Mouse (Mus musculus) regulatory T cell (primary cell): ENCODE results near the gene Cald1.

Experiments
- in situ Hi-C: fragments of 300-600 bp; cut with MboI, MseI; formaldehyde crosslinking; loops from one replicate; pipeline ENCODE4 v1.15.1; 2025; ENCODE audit warnings: high pct_unique_total_duplicates

Cald1 gene

DNA sequence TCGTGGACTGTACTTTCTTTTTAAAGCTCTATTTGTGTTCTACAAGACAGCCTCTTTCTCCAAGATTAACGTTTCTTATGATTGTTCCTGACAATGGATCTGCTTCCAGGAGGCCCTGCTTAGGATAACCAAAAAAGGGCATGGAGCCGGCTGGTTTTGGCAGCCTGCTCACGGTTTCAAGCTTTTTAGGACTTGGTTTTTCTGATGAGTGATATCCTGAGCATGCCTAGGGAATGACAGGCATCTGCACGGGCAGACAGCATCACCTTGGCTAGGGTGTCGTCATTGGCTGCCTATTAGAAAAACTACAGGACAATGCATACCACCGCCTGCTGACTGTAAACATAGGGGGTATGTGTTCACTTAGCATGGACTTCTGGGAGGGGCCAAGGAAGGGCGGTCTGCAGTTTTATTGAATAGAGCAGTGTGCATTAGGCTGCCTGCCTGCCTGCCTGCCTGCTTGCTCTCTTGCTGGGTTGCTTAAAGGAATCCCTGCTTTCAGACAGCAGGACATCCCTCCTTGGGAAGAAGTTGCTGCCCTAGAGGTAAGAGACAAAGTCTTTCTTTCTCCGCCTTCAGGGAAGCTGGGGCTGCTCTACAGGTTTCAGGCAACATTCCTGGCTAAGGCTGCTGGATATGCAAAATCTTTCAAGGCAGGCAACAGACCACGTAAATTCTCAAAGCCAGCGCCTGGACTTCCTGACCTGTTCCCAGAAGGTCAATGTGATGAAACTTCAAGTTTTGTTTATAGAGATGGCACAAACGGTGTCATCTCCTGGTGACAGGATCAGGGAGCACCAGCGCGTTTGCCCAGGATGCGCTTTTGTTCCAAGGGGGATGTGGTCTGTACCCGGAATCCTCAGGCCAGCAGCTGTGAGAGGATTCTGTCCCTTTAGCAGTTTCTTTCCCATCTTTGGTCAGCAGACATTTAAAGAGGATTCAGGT, at the start of gene Cald1:
Cald1 (plus strand) TSS at position 380 of the 945 bp plus-strand sequence.
- in situ Hi-C loops: no loop called here

DNA sequence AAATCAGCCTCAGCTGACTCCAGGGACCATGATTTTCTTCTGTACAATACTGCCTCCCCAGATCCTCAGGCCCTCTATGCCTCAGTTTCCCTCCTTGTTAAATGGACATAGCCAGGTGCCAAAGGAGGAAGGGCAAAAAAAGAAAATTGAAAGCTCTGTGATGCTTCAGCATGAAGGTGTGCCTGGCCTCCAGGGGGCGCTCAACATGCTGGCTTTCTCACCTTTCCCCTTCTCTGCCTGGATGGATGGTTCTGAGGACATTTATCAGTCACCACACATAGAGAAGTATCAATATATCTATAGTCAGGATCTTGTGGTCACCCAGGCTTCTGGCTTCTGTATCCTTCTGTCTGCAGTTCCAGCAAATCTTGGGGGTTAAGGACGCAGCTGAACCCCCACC, 49.3 kb upstream of the Cald1 start:
- in situ Hi-C loops: loop anchor here (5.0 kb wide), 1 partner anchor 203 kb away; no protein-coding TSS in a partner anchor

DNA sequence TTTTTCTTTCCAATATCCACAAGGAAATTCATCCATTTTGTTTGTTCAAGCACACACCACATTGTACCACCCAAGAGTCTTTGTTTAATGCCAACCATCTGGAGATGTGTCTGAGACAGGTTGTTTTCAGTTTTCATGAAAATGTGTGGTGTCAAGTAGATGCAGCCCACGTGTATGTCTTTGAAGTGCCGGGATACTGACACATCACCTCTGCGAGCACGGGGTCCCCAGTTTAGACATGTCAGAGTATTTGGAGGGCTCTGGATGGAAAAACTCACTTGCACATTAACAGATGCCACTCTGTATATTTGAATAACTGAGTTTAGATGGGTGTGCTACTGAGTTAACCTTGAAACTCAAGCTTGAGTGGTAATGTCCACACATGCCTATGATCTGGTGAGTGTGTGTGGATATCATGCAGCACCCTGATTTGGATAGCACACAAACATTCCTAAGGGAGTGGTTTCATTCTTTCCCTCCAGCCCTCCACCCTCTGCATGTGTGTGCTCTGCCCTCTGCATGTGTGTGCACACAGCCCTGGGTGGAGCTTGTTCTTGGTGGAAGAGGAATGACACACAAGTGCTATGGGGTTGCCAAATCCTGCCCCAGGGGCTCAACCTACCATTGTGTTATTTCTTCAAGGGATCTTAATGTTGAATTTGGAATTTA, 45.7 kb upstream of the Cald1 start:
- in situ Hi-C loops: no loop called here

DNA sequence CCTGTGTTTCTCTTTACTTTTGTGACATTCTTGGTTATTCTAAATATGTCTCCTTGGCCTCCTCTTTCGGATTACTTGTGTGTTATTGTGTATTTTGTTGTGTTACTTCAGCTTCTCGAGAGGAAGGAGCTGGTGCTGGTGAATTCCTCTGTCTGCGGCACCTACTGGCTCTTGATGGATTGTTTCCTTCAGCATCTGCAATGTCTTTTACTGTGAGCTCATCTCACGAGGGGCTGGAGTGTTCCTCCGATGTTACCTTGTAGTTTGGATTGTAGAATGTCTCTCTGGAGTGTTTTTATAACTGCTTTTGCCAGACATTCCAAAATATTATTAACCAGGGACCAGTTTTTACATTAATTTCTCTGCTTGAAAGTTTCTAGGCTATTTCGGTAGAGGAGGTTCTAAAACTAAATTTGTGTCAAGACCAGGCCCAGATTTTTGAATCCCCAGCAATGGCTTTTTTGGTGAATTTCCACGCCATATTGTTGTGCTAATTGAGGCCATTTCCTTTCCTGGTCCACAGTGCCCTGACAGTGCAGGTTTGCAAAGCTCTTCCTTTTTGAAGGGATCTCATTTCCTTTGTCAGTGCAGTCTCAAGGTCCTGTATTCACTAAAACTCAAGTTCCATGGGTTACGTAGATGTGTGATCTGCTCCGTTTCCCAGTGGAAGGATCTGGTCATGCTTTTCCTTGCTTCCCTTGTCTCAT, 43.9 kb upstream of the Cald1 start:
- in situ Hi-C loops: no loop called here

DNA sequence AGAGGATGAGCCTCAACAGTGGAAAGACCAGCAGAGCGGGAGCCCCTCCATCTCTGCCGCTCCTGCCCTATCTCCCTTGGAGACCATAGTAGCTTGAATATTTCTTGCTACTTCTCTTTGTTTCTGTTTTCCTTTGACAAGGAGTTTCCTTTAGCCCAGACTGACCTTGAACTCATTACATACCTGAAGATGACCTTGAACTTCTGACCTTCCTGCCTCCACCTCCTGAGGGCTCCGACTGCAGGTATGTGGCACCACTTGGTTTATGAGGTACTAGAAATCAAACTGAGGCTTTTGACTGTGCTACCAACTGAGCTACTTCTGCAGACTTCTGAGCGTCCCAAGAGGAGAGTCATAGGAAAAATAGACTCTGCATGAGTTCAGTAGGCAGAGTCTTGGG, 38.8 kb upstream of the Cald1 start:
- in situ Hi-C loops: no loop called here

DNA sequence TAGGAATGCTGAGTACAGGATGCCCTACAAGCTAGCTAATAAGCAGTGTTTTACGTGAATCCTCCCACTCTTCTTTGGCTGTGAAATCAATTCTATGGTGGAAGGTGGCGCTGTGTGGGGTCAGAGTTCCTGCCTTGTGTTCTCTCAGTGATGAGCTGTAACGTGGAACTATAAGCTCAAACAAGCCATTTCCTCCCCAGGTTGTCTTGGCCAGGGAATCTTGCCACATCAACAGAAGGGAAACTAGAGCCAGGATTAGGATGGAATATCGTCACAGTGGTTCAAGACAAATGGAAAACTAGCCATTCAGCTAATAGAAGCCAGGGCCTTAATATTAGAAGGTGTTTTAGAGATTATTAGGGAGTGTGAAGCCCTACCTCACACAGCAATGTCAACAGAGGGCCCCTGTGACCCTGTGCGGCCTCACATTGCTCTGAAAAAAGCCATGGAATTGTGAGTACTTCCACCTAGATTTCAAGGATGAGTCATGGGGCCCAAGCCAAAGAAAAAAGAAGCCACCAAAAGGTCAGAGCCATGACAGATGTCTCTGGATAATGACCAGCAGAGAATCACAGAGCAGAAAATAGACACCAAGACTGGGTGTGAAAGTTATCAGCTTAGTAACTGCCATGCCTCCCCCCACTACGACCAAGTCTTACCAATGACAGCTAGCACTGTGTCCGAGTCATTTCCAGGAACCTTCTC, 33.0 kb upstream of the Cald1 start:
- in situ Hi-C loops: no loop called here

DNA sequence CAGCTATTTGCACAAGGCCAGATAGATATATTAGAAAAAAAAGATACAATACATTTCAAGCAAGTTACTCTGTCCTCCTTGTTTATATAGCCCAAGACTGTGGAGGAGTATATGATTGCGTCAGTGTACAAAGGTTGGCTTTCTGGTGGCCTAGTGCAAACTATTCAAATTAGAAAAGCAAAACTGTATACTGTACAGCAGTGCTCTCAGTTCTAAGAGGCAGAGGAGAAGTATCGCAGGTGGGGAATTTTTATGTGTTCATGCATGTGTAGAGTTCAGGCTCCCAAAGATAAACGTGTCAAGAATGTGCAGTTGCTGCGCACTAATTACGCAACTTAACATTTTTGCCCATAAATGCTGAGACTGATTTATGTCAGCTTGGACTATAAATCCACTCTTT, 31.0 kb upstream of the Cald1 start:
- in situ Hi-C loops: no loop called here

DNA sequence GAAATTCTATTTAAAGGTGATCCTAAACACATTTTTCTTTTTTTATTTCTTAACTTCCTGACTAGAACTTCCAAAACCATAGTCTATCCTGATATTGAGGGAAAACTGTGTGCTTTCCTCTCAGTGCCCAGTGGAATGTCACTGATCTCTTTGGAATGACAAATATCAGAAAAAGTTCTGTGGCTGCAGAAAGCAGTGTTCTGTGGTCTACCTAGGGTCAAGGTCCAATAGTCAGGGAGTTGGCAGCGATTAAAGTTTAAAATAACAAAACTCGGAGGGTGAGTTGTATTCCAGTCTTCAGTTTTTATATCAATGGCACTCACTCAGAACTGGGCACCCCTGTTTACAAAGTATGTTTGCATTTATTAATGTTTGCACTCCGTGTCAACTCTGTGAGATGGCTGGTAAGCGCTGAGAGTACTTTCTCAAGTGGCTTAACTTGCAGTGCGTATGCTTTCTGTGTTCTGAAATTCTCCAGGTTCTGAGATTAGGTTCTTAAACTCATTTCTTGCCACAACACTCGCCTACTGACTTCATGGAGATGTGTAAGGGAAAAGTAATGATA, 18.7 kb upstream of the Cald1 start:
- in situ Hi-C loops: no loop called here

DNA sequence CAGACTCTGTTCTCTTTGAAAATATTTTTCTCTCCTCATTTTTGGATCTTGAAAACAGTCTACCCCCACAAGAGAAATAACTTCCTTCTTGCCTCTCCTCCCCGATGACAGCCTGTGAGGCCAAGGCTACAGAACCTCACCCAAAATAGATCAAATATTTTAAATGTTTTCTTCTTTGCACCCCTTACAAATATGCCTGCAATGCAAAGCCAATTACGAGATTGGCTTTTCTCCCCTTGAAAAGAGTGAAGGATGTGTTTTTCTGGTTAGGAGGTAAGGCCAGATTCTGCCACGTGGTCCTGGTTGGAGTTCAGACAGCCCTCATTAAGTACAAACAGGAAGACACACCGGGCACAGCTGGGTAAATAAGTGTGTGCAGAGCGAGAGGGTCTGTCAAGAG, 14.9 kb upstream of the Cald1 start:
- in situ Hi-C loops: no loop called here

DNA sequence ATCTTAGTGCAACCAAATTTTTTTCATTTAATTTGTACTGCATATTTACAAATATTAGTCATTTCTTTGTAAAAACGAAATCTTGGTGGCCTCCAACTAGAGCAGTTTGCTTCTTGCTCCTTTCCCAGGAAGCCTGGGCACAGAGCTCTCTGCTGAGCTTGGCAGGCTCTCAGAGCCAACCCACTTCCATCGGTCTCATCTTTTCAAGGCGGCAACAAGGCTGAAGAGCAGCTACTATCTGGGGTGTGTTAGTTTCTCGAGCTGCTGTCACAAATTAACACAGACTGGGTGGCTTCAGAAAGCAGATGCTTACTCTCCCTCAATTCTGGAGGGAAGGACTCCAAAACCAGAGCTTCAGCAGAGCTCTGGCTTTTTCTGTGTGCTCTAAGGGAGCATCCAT, 10.2 kb upstream of the Cald1 start:
- in situ Hi-C loops: no loop called here

DNA sequence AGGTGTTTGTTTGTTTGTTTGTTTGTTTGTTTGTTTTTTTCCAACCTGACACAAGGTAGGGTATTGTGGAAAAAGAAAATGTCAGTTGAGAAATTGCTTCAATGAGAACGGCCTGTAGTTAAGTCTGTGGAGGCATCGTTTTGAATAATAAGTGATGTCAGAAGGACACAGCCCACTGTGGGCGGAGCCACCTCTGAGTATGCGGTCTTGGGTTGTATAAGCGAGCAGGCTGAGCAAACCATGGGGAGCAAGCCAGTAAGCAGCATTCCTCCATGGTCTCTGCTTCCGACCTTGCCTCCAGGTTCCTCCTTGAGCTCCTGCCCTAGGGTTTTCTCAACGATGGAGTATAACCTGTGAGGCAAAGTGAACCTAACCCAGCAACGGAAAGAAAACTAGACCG, 7.6 kb upstream of the Cald1 start:
- in situ Hi-C loops: no loop called here

DNA sequence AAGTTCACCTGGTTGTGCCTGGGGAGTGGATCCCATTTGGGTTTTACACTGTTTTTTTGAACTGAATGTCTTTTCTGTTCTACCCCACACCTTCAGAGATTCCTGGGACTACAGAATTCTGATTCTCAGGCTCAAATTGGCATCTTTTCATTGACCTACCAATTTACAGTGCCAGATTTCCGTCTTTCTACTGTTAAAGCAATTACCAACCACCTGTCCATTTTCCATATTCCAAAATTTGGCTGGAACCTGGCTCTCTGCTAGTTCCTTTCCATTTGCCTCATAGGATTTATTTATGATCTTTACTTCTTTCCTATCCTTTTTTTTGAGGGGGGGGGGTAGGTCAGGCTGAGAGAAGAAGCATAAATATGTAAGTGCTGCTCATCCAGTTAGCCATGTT, 4.9 kb upstream of the Cald1 start:
- in situ Hi-C loops: no loop called here

DNA sequence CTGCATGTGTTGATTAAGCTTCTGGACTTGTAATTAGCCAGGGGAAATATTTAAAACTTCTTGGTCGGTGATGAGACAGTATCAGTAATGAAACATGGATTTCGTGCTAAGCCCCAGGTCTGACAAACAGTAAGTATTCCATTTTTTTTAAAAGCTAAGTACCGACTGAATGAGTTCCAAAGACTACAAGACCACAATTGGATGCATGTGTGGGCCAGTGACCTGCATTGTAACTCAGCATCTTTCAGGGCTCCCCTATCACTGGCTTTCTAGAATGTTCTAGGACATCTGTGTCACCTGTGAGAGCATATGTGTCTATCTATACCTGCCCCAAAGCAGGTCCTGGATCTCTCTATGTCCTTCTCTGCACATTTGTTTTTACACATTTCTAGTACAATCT, 984 bp upstream of the Cald1 start:
- in situ Hi-C loops: no loop called here

DNA sequence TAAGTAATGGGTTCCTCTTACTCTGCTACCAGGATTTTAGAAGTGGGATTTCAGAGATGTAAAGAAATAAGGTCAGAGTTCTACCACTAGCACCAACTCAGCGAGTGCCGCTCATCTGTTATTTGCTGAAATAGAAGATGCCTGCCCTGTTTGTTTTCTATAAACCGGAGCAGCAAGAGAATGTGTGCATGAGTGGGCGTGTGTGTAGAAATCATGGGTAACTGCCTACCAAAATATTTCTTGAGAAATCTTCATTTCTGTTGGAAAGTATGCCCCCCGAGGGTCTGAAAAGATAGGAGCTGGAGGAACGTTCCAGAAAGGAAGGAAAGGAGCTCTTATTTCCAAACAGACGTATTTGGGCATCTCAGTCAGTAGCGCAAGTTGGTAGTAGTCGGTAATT, 871 bp downstream of the Cald1 start:
- in situ Hi-C loops: no loop called here

DNA sequence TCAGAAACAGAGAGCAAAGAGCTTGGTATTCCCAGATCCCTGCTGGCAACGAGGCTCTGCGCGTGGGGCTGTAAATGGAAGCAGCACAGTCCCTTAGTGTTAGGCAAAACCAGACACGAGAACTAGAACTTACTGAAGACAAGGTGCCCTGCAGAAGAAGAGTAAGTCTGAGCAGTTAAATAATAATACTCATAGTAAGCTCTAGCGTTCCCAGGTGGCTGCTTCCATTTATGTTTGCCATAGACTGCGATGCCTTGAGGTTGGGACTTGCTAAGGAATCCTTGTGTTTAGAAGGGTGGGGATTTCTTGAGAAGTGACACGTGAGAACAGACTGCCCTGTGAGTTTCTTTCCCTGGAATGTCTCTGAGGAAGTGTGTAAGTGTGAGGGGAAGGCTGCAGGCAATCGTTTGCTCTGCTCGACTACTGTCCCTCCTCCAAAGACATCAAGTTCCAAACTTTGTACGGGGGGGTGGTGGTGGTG, 1.4 kb downstream of the Cald1 start:
- in situ Hi-C loops: no loop called here

DNA sequence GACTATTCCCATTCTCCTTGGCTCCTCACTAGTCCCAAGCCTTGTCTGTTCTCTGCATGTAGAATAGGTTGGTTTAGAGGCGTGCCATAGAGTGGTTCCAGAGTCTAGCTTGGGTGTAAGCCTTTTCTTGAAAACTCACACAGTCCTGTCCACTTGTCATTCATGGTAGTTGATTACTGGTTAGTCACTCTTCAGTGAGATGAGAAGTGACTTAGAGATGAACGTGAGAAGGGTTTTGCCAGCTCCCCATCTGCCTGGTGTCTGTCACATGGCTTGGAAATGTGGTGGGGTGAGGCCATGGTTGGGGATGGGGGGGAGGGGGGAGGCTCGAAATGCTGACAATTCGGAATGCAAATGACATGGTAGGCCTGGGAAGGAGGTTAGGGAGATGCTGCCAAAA, 2.5 kb downstream of the Cald1 start:
- in situ Hi-C loops: no loop called here

DNA sequence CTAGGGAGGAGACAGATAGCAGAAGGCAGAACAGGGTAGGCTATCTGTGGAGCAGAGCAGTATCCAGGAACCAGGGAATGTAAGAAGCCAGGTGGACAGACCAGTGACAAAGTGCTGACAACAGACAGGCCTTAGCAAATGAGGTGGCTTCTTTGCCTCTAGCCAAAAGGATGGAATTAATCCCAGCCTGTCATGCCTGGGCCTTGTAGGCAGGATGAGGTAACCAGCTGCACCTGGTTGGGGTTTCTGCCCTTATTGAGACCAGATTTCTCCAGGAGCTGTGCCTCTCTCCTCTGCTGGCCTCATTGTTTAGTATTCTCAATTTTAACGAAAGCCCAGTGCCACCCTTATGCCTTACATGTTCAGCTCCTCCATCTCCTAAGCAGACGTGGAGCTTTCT, 3.8 kb downstream of the Cald1 start:
- in situ Hi-C loops: no loop called here

DNA sequence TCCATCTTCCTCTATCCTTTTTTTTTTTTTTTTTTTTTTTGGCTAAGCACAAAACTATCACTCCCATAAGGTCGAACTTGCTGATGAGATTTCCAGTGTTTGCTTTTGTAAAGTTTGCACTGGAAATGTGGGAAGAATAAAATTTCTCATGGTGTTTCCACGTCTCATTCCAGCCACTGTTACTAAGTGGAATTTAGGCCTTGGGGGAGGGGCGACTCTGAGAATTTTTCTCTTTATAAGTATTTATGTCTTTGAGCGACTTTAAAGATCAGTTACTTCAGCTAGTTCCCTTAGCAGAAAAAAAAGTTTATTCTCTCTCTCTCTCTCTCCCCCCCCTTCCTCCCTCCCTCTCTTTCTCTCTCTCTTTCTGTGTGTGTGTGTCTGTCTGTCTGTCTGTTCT, 8.1 kb downstream of the Cald1 start:
- in situ Hi-C loops: no loop called here

DNA sequence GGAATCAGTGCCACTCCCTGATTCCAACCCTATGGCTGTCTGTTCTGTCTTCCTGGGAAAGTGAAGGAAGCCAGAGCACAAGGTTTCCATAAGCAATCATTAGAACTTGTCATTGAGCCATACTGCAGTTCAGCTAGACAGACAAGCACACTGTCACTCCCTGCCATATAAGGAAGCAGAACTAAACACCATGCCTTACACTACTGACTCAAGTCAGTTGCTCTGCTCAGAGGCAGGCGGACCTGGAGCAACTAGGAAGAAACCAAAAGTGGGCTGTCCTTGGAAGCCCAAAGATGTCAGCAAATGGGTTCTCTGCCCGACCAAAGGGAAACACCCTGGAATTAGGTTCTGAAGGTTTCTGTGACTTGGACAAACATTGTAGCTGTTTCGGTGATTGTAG, 10.3 kb downstream of the Cald1 start:
- in situ Hi-C loops: no loop called here

DNA sequence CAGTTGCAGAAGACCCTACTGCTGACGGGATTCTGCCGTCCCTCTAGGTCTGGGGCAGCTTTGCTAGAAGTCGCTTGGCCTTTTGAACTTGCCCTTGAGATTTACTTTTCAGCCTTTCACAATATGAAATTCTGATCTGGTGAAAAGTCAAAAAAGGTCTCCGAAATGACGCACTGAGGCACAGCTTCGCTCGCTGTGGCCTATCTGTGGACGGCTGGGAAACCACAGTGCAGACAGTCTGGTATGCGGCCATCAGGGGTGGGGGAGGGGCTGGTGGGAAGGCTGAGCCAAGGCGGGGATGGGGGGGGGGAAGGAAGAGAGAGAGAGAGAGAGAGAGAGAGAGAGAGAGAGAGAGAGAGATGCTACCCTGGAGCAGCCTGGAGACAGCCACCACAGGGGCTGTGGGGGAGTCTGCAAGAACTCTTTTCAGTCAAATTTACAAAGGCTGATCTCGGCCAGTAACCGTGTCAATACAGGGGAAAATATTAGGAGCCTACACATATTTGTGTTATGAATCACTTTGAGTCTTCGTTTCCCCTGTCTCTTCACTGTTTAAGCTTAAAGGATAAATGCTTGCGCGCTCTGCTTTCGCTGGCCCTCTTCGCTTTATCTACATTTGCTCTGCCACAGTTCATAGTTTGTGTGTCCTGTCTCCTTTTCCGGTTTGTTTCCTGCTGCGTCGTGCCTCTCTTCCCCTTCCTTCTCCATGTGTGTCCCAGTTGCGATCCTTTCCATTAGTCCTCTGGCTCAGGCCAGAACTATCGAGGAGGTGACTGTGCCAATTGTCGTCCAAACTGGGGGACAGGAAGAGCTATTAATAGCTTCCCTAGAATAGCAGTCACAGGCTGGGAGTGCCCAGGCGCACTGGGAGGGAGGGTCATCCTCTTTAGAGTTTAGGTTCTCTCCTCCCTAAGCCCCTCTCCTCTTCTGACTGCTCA, 11.9 kb downstream of the Cald1 start:
- in situ Hi-C loops: no loop called here
